Mouse (Mus musculus): ENCODE data around the gene Mcf2l. TPM values are rescaled to one million over a fixed set of nuclear protein-coding genes. Genes with fewer than 3 reads are reported as not detected.

Mcf2l gene
- 104 and 120 TPM in 2 replicates for polyA plus RNA-seq (2015; fragmentation: Nextera tagmentation; extraction: Ambion mirVana)

DNA sequence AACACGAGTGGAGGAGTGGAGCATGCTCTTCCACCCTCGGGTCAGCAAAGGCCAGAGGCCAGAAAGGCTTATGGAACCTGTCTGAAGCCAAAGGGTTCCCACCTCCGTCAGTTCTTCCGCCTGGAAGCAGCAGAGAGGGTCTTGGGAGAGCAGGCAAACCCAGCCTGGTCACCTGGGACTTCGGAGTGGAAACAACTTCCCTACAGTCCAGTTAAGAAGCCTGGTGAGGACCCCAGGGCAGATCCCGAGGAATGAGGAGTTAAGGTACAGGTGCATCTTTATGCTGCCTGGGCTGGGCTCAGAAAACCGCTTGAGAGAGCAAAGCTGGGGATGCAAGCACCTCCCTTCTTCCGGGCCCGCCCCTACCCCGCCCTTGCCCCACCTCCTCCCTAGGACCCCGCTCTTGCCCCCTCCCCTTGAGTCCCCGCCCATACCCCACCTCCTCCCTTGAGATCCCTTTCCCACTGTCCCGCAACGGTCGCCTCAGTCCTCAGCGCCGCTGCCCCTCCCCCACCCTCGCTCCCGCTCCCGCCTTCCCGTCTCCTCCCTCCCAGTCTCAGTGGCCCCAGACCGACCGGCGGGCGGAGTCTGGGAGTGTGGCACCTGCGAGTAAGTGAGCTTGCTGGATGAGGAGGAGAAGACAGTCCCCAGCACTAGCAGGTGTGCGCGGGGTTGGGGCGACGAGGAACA, at the start of gene Mcf2l:
Gene Mcf2l, plus strand, starts transcription at position 450 of the 690 bp plus-strand sequence.
- H3K27ac ChIP-seq (replicated peaks): peak within 1 kb of the TSS; percentile 41; the same call in 1 of the 2 replicates
- peak; percentile 77 for ATAC-seq (ENCODE audit: low FRiP score)
- peak within 1 kb of the TSS; percentile 77 for H3K4me2 ChIP-seq

DNA sequence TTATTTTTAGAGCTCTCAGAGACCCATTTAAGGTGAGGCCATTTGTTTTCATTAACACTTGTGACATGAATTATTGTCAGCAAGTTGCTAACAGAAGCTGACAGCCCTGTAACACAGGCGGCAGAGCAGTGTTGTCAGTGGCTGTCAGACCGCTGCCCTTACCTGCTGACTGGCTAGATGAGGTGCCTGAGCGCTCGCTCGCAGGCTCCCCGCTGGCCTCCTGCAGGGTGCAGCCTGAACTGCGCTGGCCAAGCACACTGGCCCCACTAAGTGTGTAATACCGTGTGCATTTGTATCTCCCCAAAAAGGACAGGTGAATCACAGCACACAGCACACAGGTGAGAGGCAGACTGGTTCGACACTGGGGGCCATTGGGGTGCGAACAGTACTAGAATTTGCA, 49.0 kb upstream of the Mcf2l start:
- WGBS: 60% methylated on average over 10 of the region's 10 CpGs
- Histone ChIP-seq H3K4me3 (replicated peaks) (no peak overlapping the region), H3K9me3 (replicated peaks) (no peaks in the 10 kb centered on the region), H3K4me1 (no peaks in the 10 kb centered on the region), H3K27ac (replicated peaks) (no peak overlapping the region), H3K36me3 (peaks cover 78% of the 10 kb centered on the region), H3K27me3 (replicated peaks) (no peaks in the 10 kb centered on the region), H3K9ac (replicated peaks) (no peak overlapping the region), H3K4me2 (no peak overlapping the region)
- ATAC-seq (ENCODE audit: low FRiP score): no peak

More for the DNA sequence above, at the start of gene Mcf2l:
- Histone ChIP-seq H3K36me3 (no peaks in the 10 kb centered on the region), H3K4me1 (peaks cover 22% of the 10 kb centered on the region), H3K27me3 (replicated peaks) (no peaks in the 10 kb centered on the region), H3K9me3 (replicated peaks) (no peaks in the 10 kb centered on the region), H3K9ac (replicated peaks) (peak within 1 kb of the TSS; percentile 57), H3K4me3 (replicated peaks) (peak within 1 kb of the TSS; percentile 52)
- under 1% methylated on average over 23 of the region's 30 CpGs for WGBS

DNA sequence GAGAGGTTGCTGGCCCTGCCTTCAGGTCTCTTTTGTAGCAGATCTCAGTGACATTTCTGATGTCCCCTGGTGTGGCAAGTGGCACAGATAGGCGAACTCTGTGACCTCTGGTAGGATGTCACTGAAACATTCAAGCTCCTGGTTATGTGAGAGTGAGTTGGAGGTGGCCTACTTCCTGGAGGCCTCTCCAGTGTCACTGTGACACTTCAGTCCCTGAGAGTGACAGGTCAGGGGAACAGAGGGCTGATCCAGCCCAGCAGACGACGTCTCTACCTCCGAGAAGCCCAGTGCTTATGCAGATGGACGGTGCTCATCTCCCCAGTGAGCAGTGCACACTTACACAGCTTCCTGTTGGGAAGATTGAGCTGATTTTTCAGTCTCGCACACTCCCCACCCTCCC, 48.4 kb upstream of the Mcf2l start:
- H3K4me1 ChIP-seq: no peaks in the 10 kb centered on the region
- no peaks in the 10 kb centered on the region for H3K27me3 ChIP-seq (replicated peaks)
- H3K4me3 ChIP-seq (replicated peaks): no peak overlapping the region
- H3K36me3 ChIP-seq: peaks cover 82% of the 10 kb centered on the region
- H3K9ac ChIP-seq (replicated peaks): no peak overlapping the region
- no peak overlapping the region for H3K4me2 ChIP-seq
- 75% methylated on average over 6 of the region's 6 CpGs for WGBS
- H3K9me3 ChIP-seq (replicated peaks): no peaks in the 10 kb centered on the region
- no peak for ATAC-seq (ENCODE audit: low FRiP score)
- H3K27ac ChIP-seq (replicated peaks): no peak overlapping the region

- H3K27me3 ChIP-seq (replicated peaks): no peaks in the 10 kb centered on the region
- H3K4me1 ChIP-seq: no peaks in the 10 kb centered on the region
- no peaks in the 10 kb centered on the region for H3K9me3 ChIP-seq (replicated peaks)
- no peak overlapping the region for H3K4me3 ChIP-seq (replicated peaks)
- H3K9ac ChIP-seq (replicated peaks): no peak overlapping the region
- H3K27ac ChIP-seq (replicated peaks): no peak overlapping the region
- H3K4me2 ChIP-seq: no peak overlapping the region
- peaks cover 85% of the 10 kb centered on the region for H3K36me3 ChIP-seq
- 76% methylated on average over 8 of the region's 8 CpGs for whole genome bisulfite sequencing
- no peak for ATAC-seq (ENCODE audit: low FRiP score)
Observed at GRCm38 (mm10) chr8:12825686-12826237, 47.8 kb upstream of the Mcf2l start.

GRCm38 (mm10) chr8:12827124-12827523, 46.5 kb upstream of the Mcf2l start:
- WGBS: 92% methylated on average over 9 of the region's 9 CpGs
- H3K9me3 ChIP-seq (replicated peaks): no peaks in the 10 kb centered on the region
- ATAC-seq (ENCODE audit: low FRiP score): no peak
- H3K4me1 ChIP-seq: peaks cover 5% of the 10 kb centered on the region
- no peak overlapping the region for H3K27ac ChIP-seq (replicated peaks)
- H3K36me3 ChIP-seq: peaks cover 84% of the 10 kb centered on the region
- no peak overlapping the region for H3K4me2 ChIP-seq
- no peak overlapping the region for H3K9ac ChIP-seq (replicated peaks)
- H3K4me3 ChIP-seq (replicated peaks): no peak overlapping the region
- no peaks in the 10 kb centered on the region for H3K27me3 ChIP-seq (replicated peaks)

DNA sequence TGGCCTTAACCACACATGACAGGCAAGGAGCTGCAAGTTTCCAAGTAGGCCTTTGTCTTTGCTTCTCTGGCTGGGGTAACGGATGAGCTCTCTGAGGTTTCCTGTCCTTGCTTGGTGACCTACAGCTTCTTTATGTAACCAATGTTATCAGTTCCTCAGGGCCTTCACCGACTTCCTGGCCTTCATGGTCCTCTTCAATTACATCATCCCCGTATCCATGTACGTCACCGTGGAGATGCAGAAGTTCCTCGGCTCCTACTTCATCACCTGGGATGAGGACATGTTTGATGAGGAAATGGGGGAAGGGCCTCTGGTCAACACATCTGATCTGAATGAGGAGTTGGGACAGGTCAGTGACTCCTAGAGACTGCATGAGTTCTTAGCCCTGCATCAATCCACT, 45.3 kb upstream of the Mcf2l start:
- Histone ChIP-seq H3K4me3 (replicated peaks) (no peak overlapping the region), H3K4me2 (no peak overlapping the region), H3K27ac (replicated peaks) (no peak overlapping the region), H3K4me1 (peaks cover 7% of the 10 kb centered on the region), H3K9me3 (replicated peaks) (no peaks in the 10 kb centered on the region), H3K36me3 (peaks cover 82% of the 10 kb centered on the region), H3K9ac (replicated peaks) (no peak overlapping the region), H3K27me3 (replicated peaks) (no peaks in the 10 kb centered on the region)
- WGBS: 96% methylated on average over 6 of the region's 6 CpGs
- no peak for ATAC-seq (ENCODE audit: low FRiP score)

DNA sequence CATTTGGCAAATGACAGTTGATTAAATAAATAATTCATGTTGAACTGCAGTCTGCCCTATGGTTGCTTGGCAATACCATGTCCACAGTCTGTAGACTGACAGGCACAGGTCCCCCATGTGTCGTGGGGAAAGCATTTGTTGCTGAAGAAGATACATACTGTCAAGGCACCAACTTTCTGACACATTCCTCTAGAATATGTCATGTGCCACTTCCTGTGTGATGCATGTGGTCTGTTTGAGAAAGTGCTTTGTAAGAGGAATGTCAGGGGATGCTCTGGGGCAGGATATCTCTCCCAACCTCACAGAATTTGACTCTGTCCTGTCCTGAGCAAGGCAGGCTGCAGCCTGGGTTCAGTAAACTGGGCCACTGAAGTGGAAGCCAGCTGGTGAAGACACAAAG, 44.2 kb upstream of the Mcf2l start:
- Histone ChIP-seq H3K9ac (replicated peaks) (no peak overlapping the region), H3K36me3 (peaks cover 84% of the 10 kb centered on the region), H3K9me3 (replicated peaks) (no peaks in the 10 kb centered on the region), H3K4me1 (peaks cover 7% of the 10 kb centered on the region), H3K27ac (replicated peaks) (no peak overlapping the region), H3K4me2 (no peak overlapping the region), H3K27me3 (replicated peaks) (no peaks in the 10 kb centered on the region), H3K4me3 (replicated peaks) (no peak overlapping the region)
- WGBS: 73% methylated on average over 1 of the region's 1 CpGs
- no peak for ATAC-seq (ENCODE audit: low FRiP score)

GRCm38 (mm10) chr8:12831659-12832589, 41.7 kb upstream of the Mcf2l start:
- Histone ChIP-seq H3K9ac (replicated peaks) (no peak overlapping the region), H3K4me1 (peaks cover 7% of the 10 kb centered on the region), H3K27me3 (replicated peaks) (no peaks in the 10 kb centered on the region), H3K27ac (replicated peaks) (no peak overlapping the region), H3K9me3 (replicated peaks) (no peaks in the 10 kb centered on the region), H3K36me3 (peaks cover 89% of the 10 kb centered on the region), H3K4me2 (no peak overlapping the region), H3K4me3 (replicated peaks) (no peak overlapping the region)
- 72% methylated on average over 7 of the region's 7 CpGs for WGBS
- no peak for ATAC-seq (ENCODE audit: low FRiP score)

DNA sequence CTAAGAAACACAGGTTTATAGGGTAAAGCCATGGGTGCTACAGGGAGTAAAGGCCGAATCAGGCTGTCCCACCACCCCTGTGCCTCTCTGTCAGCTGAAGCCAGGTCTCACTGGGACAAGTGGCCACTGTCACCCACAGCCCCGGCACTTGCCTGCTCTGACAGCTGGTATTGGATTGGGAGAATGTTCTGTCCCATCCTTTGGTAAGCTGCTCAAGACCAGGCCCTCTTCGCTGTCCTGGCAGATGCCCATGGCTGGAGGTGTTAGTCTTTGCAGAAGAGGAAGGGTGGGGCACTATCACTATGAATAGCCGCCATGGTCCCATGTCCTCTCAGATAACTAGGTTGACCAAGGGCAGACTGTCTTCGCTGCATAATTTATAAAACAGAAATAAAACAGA, 40.0 kb upstream of the Mcf2l start:
- no peak overlapping the region for H3K4me2 ChIP-seq
- 0 out of 2 replicates have a peak, but pooled peaks cover 2% of the 10 kb centered on the region for H3K9me3 ChIP-seq (replicated peaks)
- no peak for ATAC-seq (ENCODE audit: low FRiP score)
- H3K27me3 ChIP-seq (replicated peaks): no peaks in the 10 kb centered on the region
- H3K4me1 ChIP-seq: peaks cover 7% of the 10 kb centered on the region
- WGBS: 94% methylated on average over 5 of the region's 5 CpGs
- no peak overlapping the region for H3K9ac ChIP-seq (replicated peaks)
- no peak overlapping the region for H3K4me3 ChIP-seq (replicated peaks)
- H3K27ac ChIP-seq (replicated peaks): no peak overlapping the region
- peaks cover 86% of the 10 kb centered on the region for H3K36me3 ChIP-seq

DNA sequence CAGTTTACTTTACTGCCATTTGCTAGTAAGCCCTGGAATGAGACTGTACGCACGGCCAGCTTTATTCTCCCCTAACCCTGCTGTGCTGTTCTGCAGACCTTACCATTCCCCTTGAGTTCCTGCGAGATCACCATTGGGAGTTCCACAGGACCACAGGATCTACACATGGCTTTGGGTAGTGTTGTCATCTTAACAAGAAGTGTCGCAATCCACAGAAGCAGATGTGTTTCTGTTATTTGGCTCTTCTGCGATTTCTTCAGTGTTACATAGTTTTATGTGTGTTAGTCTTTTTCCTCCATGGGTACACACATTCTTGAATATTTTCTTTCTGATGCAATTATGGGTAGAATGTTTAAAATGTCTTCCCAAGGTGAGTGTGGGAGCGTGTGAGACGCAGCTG, 32.8 kb upstream of the Mcf2l start:
- ATAC-seq (ENCODE audit: low FRiP score): no peak
- WGBS: 74% methylated on average over 7 of the region's 7 CpGs
- H3K4me2 ChIP-seq: no peak overlapping the region
- H3K27me3 ChIP-seq (replicated peaks): no peaks in the 10 kb centered on the region
- H3K36me3 ChIP-seq: peaks cover 75% of the 10 kb centered on the region
- H3K4me3 ChIP-seq (replicated peaks): no peak overlapping the region
- H3K27ac ChIP-seq (replicated peaks): no peak overlapping the region
- H3K9me3 ChIP-seq (replicated peaks): 0 out of 2 replicates have a peak, but pooled peaks cover 2% of the 10 kb centered on the region
- H3K9ac ChIP-seq (replicated peaks): no peak overlapping the region
- no peaks in the 10 kb centered on the region for H3K4me1 ChIP-seq

DNA sequence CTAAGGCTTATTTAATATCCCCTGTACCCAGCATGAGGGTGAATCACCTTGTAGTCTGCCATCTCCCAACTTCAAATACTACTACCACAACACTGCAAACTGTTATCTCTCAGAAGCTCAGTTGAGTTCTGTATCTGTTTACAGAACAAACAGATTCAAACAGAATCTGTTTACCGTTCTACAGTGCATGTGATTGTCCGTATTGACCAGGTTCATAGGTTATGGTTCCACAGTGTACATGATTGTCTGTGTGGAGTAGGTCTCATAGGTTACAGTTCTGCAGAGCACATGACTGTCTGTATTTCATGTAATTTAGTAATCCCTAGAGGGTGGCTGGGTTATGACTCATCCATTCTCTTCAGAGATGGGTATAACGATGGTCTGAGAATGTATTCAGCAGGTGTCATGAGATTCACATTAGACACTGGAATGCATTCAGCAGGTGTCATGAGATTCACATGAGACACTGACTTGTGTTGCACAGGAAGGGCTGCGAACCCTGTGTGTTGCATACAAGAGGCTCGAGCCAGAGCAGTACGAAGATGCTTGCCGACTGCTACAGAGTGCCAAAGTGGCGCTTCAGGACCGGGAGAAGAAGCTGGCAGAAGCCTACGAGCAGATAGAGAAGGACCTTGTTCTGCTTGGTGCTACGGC, 31.1 kb upstream of the Mcf2l start:
- no peaks in the 10 kb centered on the region for H3K4me1 ChIP-seq
- ATAC-seq (ENCODE audit: low FRiP score): no peak
- H3K9ac ChIP-seq (replicated peaks): no peak overlapping the region
- no peak overlapping the region for H3K27ac ChIP-seq (replicated peaks)
- WGBS: 91% methylated on average over 11 of the region's 11 CpGs
- H3K4me2 ChIP-seq: no peak overlapping the region
- no peaks in the 10 kb centered on the region for H3K27me3 ChIP-seq (replicated peaks)
- peaks cover 73% of the 10 kb centered on the region for H3K36me3 ChIP-seq
- no peaks in the 10 kb centered on the region for H3K9me3 ChIP-seq (replicated peaks)
- no peak overlapping the region for H3K4me3 ChIP-seq (replicated peaks)
